Mouse (Mus musculus): ENCODE results near the gene Ccdc82.

DNA sequence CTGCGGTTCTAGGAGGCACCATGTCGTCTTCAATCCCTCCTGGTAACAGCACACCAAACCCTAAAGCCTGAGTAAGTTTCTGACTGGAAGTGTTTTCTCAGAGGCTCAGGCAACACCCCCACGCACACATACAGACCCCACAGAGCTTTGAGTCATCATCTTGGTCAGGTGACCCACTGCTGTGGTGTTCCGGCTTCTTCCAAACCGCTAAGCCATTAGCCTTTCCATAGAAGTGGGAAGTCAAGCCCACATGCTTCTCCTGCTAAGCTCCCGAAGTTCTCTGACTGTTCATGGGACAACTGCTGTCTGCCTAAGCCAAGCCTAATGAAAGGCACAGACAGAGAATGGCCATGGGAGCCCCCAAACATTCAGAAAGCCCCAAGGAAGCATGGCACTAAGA is 52.4 kb downstream of the Ccdc82 start:
- TF ChIP-seq ZC3H11A (IDR thresholded peaks at IDR 0.05; ENCODE audit: borderline replicate concordance, low read depth, low read length) (no peak), ZNF384 (IDR thresholded peaks at IDR 0.05; ENCODE audit: low read depth, low read length) (no peak), HCFC1 (IDR thresholded peaks at IDR 0.05; ENCODE audit: borderline replicate concordance, insufficient read depth, low read length) (no peak)

Data from ES-E14 (cell line).